Comparison of ENCODE assay signal across 9 mouse cellular contexts in the genomic region with DNA sequence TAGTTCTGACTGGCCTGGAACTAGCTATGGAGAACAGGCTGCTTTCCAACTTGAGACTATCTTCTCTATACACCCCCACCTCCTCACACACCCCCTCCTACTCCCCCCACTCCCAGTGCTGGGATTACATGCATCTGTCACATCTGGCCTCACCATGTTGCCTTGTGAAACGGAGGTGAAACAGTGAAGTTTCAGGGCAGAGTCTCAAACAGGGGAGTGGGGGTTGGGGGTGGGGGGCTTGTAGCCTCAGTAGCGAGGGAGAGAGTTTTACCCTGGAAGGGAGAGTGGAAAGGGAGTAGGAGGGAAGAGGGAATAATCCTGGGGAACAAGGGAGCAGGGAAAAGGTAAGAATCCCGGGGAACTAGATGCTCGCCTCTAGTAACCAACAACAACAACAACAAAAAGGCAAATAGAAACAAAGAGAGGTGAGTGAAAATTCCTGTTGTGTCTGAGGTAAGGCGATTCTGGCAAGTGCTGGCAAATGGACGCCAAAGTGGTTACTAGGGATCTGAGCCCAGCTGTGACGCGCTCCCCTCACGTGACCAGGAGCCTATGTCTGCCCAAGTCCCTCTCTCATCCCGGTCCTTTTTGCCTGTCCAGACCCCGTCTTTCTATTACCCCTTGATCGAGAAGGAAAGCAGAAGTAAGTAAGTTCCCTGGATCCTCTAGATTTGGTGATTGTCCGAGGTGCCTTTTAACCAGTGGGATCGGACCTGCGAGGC. TPM values are rescaled to one million over a fixed set of nuclear protein-coding genes. Genes with fewer than 3 reads are reported as not detected.
DNase-seq lines count a peak whose midpoint lies in the region; ATAC-seq and TF ChIP-seq lines count a peak whose summit lies in the region.
"Had no signal": no experiment of that assay in that cellular context is flagged by ENCODE, and none has a peak within 500 bp of the region (broad histone marks: within the 10 kb centered on the region; RNA-seq: fewer than 3 reads in every experiment).

Tceal1 (plus strand) TSS at position 537 of the 722 bp plus-strand sequence.

- peak within 1 kb of the TSS; percentile 65 for H3K4me2 ChIP-seq in heart, embryonic 11.5 days
- peak within 1 kb of the TSS; percentile 62 for H3K4me2 ChIP-seq in kidney, postnatal 0 days (ENCODE audit: low read length)
- peak within 1 kb of the TSS; percentile 56 for H3K4me2 ChIP-seq in midbrain, postnatal 0 days (ENCODE audit: low read depth, low read length, poor library complexity, severe bottlenecking)

- H3K27ac ChIP-seq in heart, embryonic 11.5 days (ENCODE audit: low read depth, low read length) = peak within 1 kb of the TSS; percentile 75
- H3K27ac ChIP-seq in kidney, postnatal 0 days = peak within 1 kb of the TSS; percentile 77
- H3K27ac ChIP-seq in liver, adult 2 months (replicated peaks; ENCODE audit: insufficient read depth, low read depth, low read length) = no peak within 1 kb of the TSS
- H3K27ac ChIP-seq in midbrain, postnatal 0 days (ENCODE audit: low read depth, low read length) = peak within 1 kb of the TSS; percentile 94

- WGBS in heart, embryonic 11.5 days (ENCODE audit: insufficient replicate concordance) = 16% methylated on average over 15 of the region's 15 CpGs
- WGBS in kidney, postnatal 0 days = 27% methylated on average over 15 of the region's 15 CpGs
- 1% methylated on average over 15 of the region's 15 CpGs for WGBS in liver, adult 2 months
- 21% methylated on average over 15 of the region's 15 CpGs for WGBS in midbrain, postnatal 0 days

- no peak for TF ChIP-seq CTCF in kidney, postnatal 0 days (IDR thresholded peaks at IDR 0.05; ENCODE audit: low read depth)
- TF ChIP-seq CTCF in liver, adult 2 months (IDR thresholded peaks at IDR 0.05; ENCODE audit: low read depth, low read length) = no peak
- TF ChIP-seq CTCF in midbrain, postnatal 0 days (IDR thresholded peaks at IDR 0.05) = no peak

- TF ChIP-seq POLR2A in liver, adult 2 months (IDR thresholded peaks at IDR 0.05; ENCODE audit: extremely low read depth, insufficient read depth, low read length) = no peak

- H3K9ac ChIP-seq in heart, embryonic 11.5 days (ENCODE audit: low read depth, low read length) = peak within 1 kb of the TSS; percentile 77
- H3K9ac ChIP-seq in kidney, postnatal 0 days (ENCODE audit: low read depth, low read length) = peak within 1 kb of the TSS; percentile 68
- peak within 1 kb of the TSS; percentile 75 for H3K9ac ChIP-seq in liver, adult 2 months (ENCODE audit: low read depth, low read length)
- peak within 1 kb of the TSS; percentile 66 for H3K9ac ChIP-seq in midbrain, postnatal 0 days (replicated peaks; ENCODE audit: low read length, poor library complexity, severe bottlenecking)

- H3K4me3 ChIP-seq in heart, embryonic 11.5 days (ENCODE audit: low read depth, low read length) = peak within 1 kb of the TSS; percentile 52
- H3K4me3 ChIP-seq in kidney, postnatal 0 days (replicated peaks; ENCODE audit: low read depth, low read length) = peak within 1 kb of the TSS; percentile 48
- peak within 1 kb of the TSS; percentile 60 for H3K4me3 ChIP-seq in liver, adult 2 months (ENCODE audit: insufficient read depth, low read depth, low read length)
- H3K4me3 ChIP-seq in midbrain, postnatal 0 days (ENCODE audit: low read depth, low read length) = peak within 1 kb of the TSS; percentile 39

- H3K4me1 ChIP-seq in heart, embryonic 11.5 days (ENCODE audit: control insufficient read depth, insufficient read depth, low read length) = no peaks in the 10 kb centered on the region
- no peaks in the 10 kb centered on the region for H3K4me1 ChIP-seq in kidney, postnatal 0 days (replicated peaks; ENCODE audit: insufficient read depth, low read length)
- H3K4me1 ChIP-seq in liver, adult 2 months (ENCODE audit: control insufficient read depth, insufficient read depth, low read length) = no peaks in the 10 kb centered on the region
- no peaks in the 10 kb centered on the region for H3K4me1 ChIP-seq in midbrain, postnatal 0 days (ENCODE audit: insufficient read depth, low read length)

- H3K79me2 ChIP-seq in liver, adult 2 months (ENCODE audit: control insufficient read depth, insufficient read depth, low read length) = no peaks in the 10 kb centered on the region

- ATAC-seq in heart, embryonic 11.5 days (replicated peaks; ENCODE audit: insufficient number of reproducible peaks, low FRiP score, low TSS enrichment) = peak; percentile 84; the same call in 1 of the 2 replicates
- peak; percentile 94 for ATAC-seq in kidney, postnatal 0 days (replicated peaks; ENCODE audit: low FRiP score, low read depth)
- ATAC-seq in midbrain, postnatal 0 days (ENCODE audit: low FRiP score) = peak; percentile 95

- H3K9me3 ChIP-seq in heart, embryonic 11.5 days (replicated peaks; ENCODE audit: control insufficient read depth, low read length) = no peaks in the 10 kb centered on the region
- no peaks in the 10 kb centered on the region for H3K9me3 ChIP-seq in kidney, postnatal 0 days (replicated peaks; ENCODE audit: low read length)
- H3K9me3 ChIP-seq in midbrain, postnatal 0 days (ENCODE audit: low read length) = no peaks in the 10 kb centered on the region

- no peaks in the 10 kb centered on the region for H3K36me3 ChIP-seq in heart, embryonic 11.5 days (ENCODE audit: control insufficient read depth, insufficient read depth, low read length)
- no peaks in the 10 kb centered on the region for H3K36me3 ChIP-seq in kidney, postnatal 0 days (ENCODE audit: insufficient read depth, low read length)
- H3K36me3 ChIP-seq in liver, adult 2 months (ENCODE audit: control insufficient read depth, insufficient read depth, low read length) = no peaks in the 10 kb centered on the region
- no peaks in the 10 kb centered on the region for H3K36me3 ChIP-seq in midbrain, postnatal 0 days (ENCODE audit: insufficient read depth, low read length)

- peak; percentile 78 for DNase-seq in 3T3-L1 (ENCODE audit: low read depth, low spot score)
- DNase-seq in brain, adult 2 months (ENCODE audit: low read depth, low spot score) = peak; percentile 91
- peak; percentile 11 for DNase-seq in fat pad, adult 2 months (ENCODE audit: extremely low read depth, low read depth, low spot score)
- DNase-seq in kidney, postnatal 0 days (ENCODE audit: low spot score) = peak; percentile 80
- DNase-seq in liver, adult 2 months (ENCODE audit: extremely low read depth, low read depth, low spot score) = peak; percentile 51
- peak; percentile 86 for DNase-seq in midbrain, postnatal 0 days (ENCODE audit: low spot score)
- peak; percentile 62 for DNase-seq in telencephalon, adult 2 months (ENCODE audit: low read depth, low spot score)

- H3K27me3 ChIP-seq in heart, embryonic 11.5 days (ENCODE audit: control insufficient read depth, insufficient read depth, low read length) = no peaks in the 10 kb centered on the region
- no peaks in the 10 kb centered on the region for H3K27me3 ChIP-seq in kidney, postnatal 0 days (ENCODE audit: insufficient read depth, low read length)
- H3K27me3 ChIP-seq in liver, adult 2 months (ENCODE audit: control insufficient read depth, insufficient read depth, low read length) = no peaks in the 10 kb centered on the region
- no peaks in the 10 kb centered on the region for H3K27me3 ChIP-seq in midbrain, postnatal 0 days (ENCODE audit: insufficient read depth, low read length)

RNA-seq across cellular contexts. Expression of gene Tceal1, which starts in this region (rescaled TPM):
- 7.3 and 7.6 TPM in 2 replicates for polyA plus RNA-seq in heart, embryonic 11.5 days (2014; fragmentation: Nextera tagmentation; extraction: Ambion mirVana)
- 13.4 and 17.1 TPM in 2 replicates for polyA plus RNA-seq in kidney, postnatal 0 days (2015; fragmentation: Nextera tagmentation; extraction: Ambion mirVana)
- total RNA-seq in liver, adult 2 months (2014; rRNA removed) = 0.28 and 0.60 TPM in 2 replicates
- polyA plus RNA-seq in liver, adult 2 months (2012; rRNA removed) = 0.15 and 0.23 TPM in 2 replicates
- total RNA-seq in midbrain, postnatal 0 days (2014; rRNA removed) = 21.2 and 23.2 TPM in 2 replicates
- polyA plus RNA-seq in midbrain, postnatal 0 days (2015; fragmentation: Nextera tagmentation; extraction: Ambion mirVana) = 24.0 and 28.0 TPM in 2 replicates
- total RNA-seq: MEL had no signal

Comparison
In these comparisons a context has a peak if more than half of its experiments do, and no peak if none do; other contexts are left out.
1. RNA of gene Tceal1 (total RNA-seq): 21.2 to 23.2 TPM in midbrain, postnatal 0 days; 0.28 to 0.60 TPM in liver, adult 2 months; every median in the first group is over 10 times any median in the second.
2. Peak in DNase-seq, H3K4me3 ChIP-seq and H3K9ac ChIP-seq in liver, adult 2 months; RNA of the gene not detected or under 1 TPM.
3. DNase-seq: peak in every context shown above with its lines; median percentile 91 in brain, adult 2 months; 86 in midbrain, postnatal 0 days; 80 in kidney, postnatal 0 days; 78 in 3T3-L1; 62 in telencephalon, adult 2 months; 51 in liver, adult 2 months; 11 in fat pad, adult 2 months.
4. Peak in every context shown above with its lines, with median percentiles within 50 percentile points of each other: ATAC-seq, H3K4me2 ChIP-seq, H3K4me3 ChIP-seq and H3K9ac ChIP-seq.